Mouse (Mus musculus): ENCODE results near the gene Wnt5b. TPM values are rescaled to one million over a fixed set of nuclear protein-coding genes. Genes with fewer than 3 reads are reported as not detected.
"Not testable (repeated sequence)": the region's sequence is repeated elsewhere in the genome, so short reads cannot be mapped to it uniquely, and the experiment has no call there.

Gene Wnt5b
- polyA plus RNA-seq, 1 experiment from 2014 or later: 3.2 TPM

GRCm38 (mm10) chr6:119448321-119449059 is 95.7 kb downstream of the Wnt5b start:
- H3K9ac ChIP-seq (ENCODE audit: low read depth, low read length): peak overlapping the region; percentile 49
- 13% methylated on average over 18 of the region's 18 CpGs for WGBS
- peak; percentile 44 for DNase-seq (ENCODE audit: low spot score)
- no peak overlapping the region for H3K27ac ChIP-seq (ENCODE audit: low read depth, low read length)
- peak overlapping the region; percentile 33 for H3K4me3 ChIP-seq (ENCODE audit: low read depth, low read length)
- no peak for ATAC-seq (replicated peaks; ENCODE audit: low FRiP score)
- H3K4me1 ChIP-seq (replicated peaks; ENCODE audit: control insufficient read depth, insufficient read depth, low read length): peaks cover 13% of the 10 kb centered on the region; the same call in 1 of the 2 replicates
- peak overlapping the region; percentile 68 for H3K4me2 ChIP-seq
- peaks cover 38% of the 10 kb centered on the region for H3K27me3 ChIP-seq (replicated peaks; ENCODE audit: control insufficient read depth, insufficient read depth, low read length)
- H3K36me3 ChIP-seq (ENCODE audit: control insufficient read depth, insufficient read depth, low read length): no peaks in the 10 kb centered on the region
- no peaks in the 10 kb centered on the region for H3K9me3 ChIP-seq (ENCODE audit: control insufficient read depth, low read length)

- ATAC-seq (replicated peaks; ENCODE audit: low FRiP score) (no peak), DNase-seq (ENCODE audit: low spot score) (no peak)
- H3K9ac ChIP-seq (ENCODE audit: low read depth, low read length): no peak overlapping the region
- peaks cover 13% of the 10 kb centered on the region; the same call in 1 of the 2 replicates for H3K4me1 ChIP-seq (replicated peaks; ENCODE audit: control insufficient read depth, insufficient read depth, low read length)
- H3K36me3 ChIP-seq (ENCODE audit: control insufficient read depth, insufficient read depth, low read length): no peaks in the 10 kb centered on the region
- H3K9me3 ChIP-seq (ENCODE audit: control insufficient read depth, low read length): no peaks in the 10 kb centered on the region
- no peak overlapping the region for H3K27ac ChIP-seq (ENCODE audit: low read depth, low read length)
- no peak overlapping the region for H3K4me3 ChIP-seq (ENCODE audit: low read depth, low read length)
- peaks cover 24% of the 10 kb centered on the region for H3K27me3 ChIP-seq (replicated peaks; ENCODE audit: control insufficient read depth, insufficient read depth, low read length)
- 57% methylated on average over 11 of the region's 11 CpGs for WGBS
- no peak overlapping the region for H3K4me2 ChIP-seq
Observed at GRCm38 (mm10) chr6:119445671-119446607, 98.2 kb downstream of the Wnt5b start.

- ATAC-seq (replicated peaks; ENCODE audit: low FRiP score): peak; percentile 60; the same call in 1 of the 2 replicates
- Histone ChIP-seq H3K4me2 (peak overlapping the region; percentile 30; the same call in 1 of the 2 replicates), H3K27ac (ENCODE audit: low read depth, low read length) (no peak overlapping the region), H3K27me3 (replicated peaks; ENCODE audit: control insufficient read depth, insufficient read depth, low read length) (peaks cover 6% of the 10 kb centered on the region), H3K4me3 (ENCODE audit: low read depth, low read length) (no peak overlapping the region), H3K36me3 (ENCODE audit: control insufficient read depth, insufficient read depth, low read length) (no peaks in the 10 kb centered on the region), H3K9ac (ENCODE audit: low read depth, low read length) (no peak overlapping the region), H3K4me1 (replicated peaks; ENCODE audit: control insufficient read depth, insufficient read depth, low read length) (peaks cover 2% of the 10 kb centered on the region; the same call in 1 of the 2 replicates), H3K9me3 (ENCODE audit: control insufficient read depth, low read length) (no peaks in the 10 kb centered on the region)
- DNase-seq (ENCODE audit: low spot score): peak; percentile 63
- WGBS: 41% methylated on average over 12 of the region's 12 CpGs
Observed at GRCm38 (mm10) chr6:119443742-119444645, 100.2 kb downstream of the Wnt5b start.

- H3K4me2 ChIP-seq; H3K27ac ChIP-seq (ENCODE audit: low read depth, low read length); H3K9me3 ChIP-seq (ENCODE audit: control insufficient read depth, low read length); DNase-seq (ENCODE audit: low spot score); H3K4me3 ChIP-seq (ENCODE audit: low read depth, low read length); ATAC-seq (replicated peaks; ENCODE audit: low FRiP score); H3K27me3 ChIP-seq (replicated peaks; ENCODE audit: control insufficient read depth, insufficient read depth, low read length); H3K9ac ChIP-seq (ENCODE audit: low read depth, low read length); H3K4me1 ChIP-seq (replicated peaks; ENCODE audit: control insufficient read depth, insufficient read depth, low read length); H3K36me3 ChIP-seq (ENCODE audit: control insufficient read depth, insufficient read depth, low read length): not testable (repeated sequence)
- 72% methylated on average over 5 of the region's 5 CpGs for WGBS
Observed at GRCm38 (mm10) chr6:119442729-119443128, 101.4 kb downstream of the Wnt5b start.

- Histone ChIP-seq H3K4me2 (no peak overlapping the region), H3K27ac (ENCODE audit: low read depth, low read length) (no peak overlapping the region), H3K9me3 (ENCODE audit: control insufficient read depth, low read length) (no peaks in the 10 kb centered on the region), H3K4me3 (ENCODE audit: low read depth, low read length) (no peak overlapping the region), H3K9ac (ENCODE audit: low read depth, low read length) (no peak overlapping the region), H3K27me3 (replicated peaks; ENCODE audit: control insufficient read depth, insufficient read depth, low read length) (no peaks in the 10 kb centered on the region), H3K36me3 (ENCODE audit: control insufficient read depth, insufficient read depth, low read length) (no peaks in the 10 kb centered on the region), H3K4me1 (replicated peaks; ENCODE audit: control insufficient read depth, insufficient read depth, low read length) (peaks cover 7% of the 10 kb centered on the region)
- 42% methylated on average over 8 of the region's 8 CpGs for WGBS
- no peak for ATAC-seq (replicated peaks; ENCODE audit: low FRiP score)
- no peak for DNase-seq (ENCODE audit: low spot score)
Observed at GRCm38 (mm10) chr6:119437894-119438761, 106.0 kb downstream of the Wnt5b start.

GRCm38 (mm10) chr6:119434394-119434793 is 109.8 kb downstream of the Wnt5b start:
- H3K9me3 ChIP-seq (ENCODE audit: control insufficient read depth, low read length): no peaks in the 10 kb centered on the region
- H3K4me2 ChIP-seq: no peak overlapping the region; the same call in 1 of the 2 replicates
- no peak overlapping the region for H3K27ac ChIP-seq (ENCODE audit: low read depth, low read length)
- H3K4me3 ChIP-seq (ENCODE audit: low read depth, low read length): no peak overlapping the region
- 69% methylated on average over 4 of the region's 4 CpGs for WGBS
- H3K4me1 ChIP-seq (replicated peaks; ENCODE audit: control insufficient read depth, insufficient read depth, low read length): peaks cover 7% of the 10 kb centered on the region
- H3K9ac ChIP-seq (ENCODE audit: low read depth, low read length): no peak overlapping the region
- ATAC-seq (replicated peaks; ENCODE audit: low FRiP score): no peak
- no peak for DNase-seq (ENCODE audit: low spot score)
- no peaks in the 10 kb centered on the region for H3K27me3 ChIP-seq (replicated peaks; ENCODE audit: control insufficient read depth, insufficient read depth, low read length)
- H3K36me3 ChIP-seq (ENCODE audit: control insufficient read depth, insufficient read depth, low read length): no peaks in the 10 kb centered on the region

GRCm38 (mm10) chr6:119431751-119432324 is 112.3 kb downstream of the Wnt5b start:
- ATAC-seq (replicated peaks; ENCODE audit: low FRiP score): no peak
- no peaks in the 10 kb centered on the region for H3K27me3 ChIP-seq (replicated peaks; ENCODE audit: control insufficient read depth, insufficient read depth, low read length)
- no peak overlapping the region for H3K4me3 ChIP-seq (ENCODE audit: low read depth, low read length)
- WGBS: 75% methylated on average over 6 of the region's 6 CpGs
- no peak overlapping the region for H3K4me2 ChIP-seq
- no peak overlapping the region for H3K9ac ChIP-seq (ENCODE audit: low read depth, low read length)
- DNase-seq (ENCODE audit: low spot score): no peak
- no peaks in the 10 kb centered on the region for H3K4me1 ChIP-seq (replicated peaks; ENCODE audit: control insufficient read depth, insufficient read depth, low read length)
- no peak overlapping the region for H3K27ac ChIP-seq (ENCODE audit: low read depth, low read length)
- H3K9me3 ChIP-seq (ENCODE audit: control insufficient read depth, low read length): no peaks in the 10 kb centered on the region
- no peaks in the 10 kb centered on the region for H3K36me3 ChIP-seq (ENCODE audit: control insufficient read depth, insufficient read depth, low read length)
